Mouse (Mus musculus): ENCODE measurements around the gene Ifng.

The Ifng gene

GRCm38 (mm10) chr10:118479244-118479643 lies 38.4 kb downstream of the Ifng start:
- in situ Hi-C loops (cut with MseI, MboI): no loop called here

- in situ Hi-C loops (cut with MseI, MboI): no loop called here
Observed at GRCm38 (mm10) chr10:118480118-118480517, 39.3 kb downstream of the Ifng start.

GRCm38 (mm10) chr10:118480793-118481192 lies 39.9 kb downstream of the Ifng start:
- in situ Hi-C loops (cut with MseI, MboI): no loop called here

- in situ Hi-C loops (cut with MseI, MboI): no loop called here
Observed at GRCm38 (mm10) chr10:118494109-118494508, 53.3 kb downstream of the Ifng start.

- in situ Hi-C loops (cut with MseI, MboI): no loop called here
Observed at GRCm38 (mm10) chr10:118495362-118495761, 54.5 kb downstream of the Ifng start.

All from mouse trophoblast stem cell (cell line).